Mouse (Mus musculus) neural tube, embryonic 12.5 days (tissue): ENCODE measurements around the gene Gm20388. TPM values are rescaled to one million over a fixed set of nuclear protein-coding genes. Genes with fewer than 3 reads are reported as not detected.

ENCODE experiments used
- ATAC-seq: fragments of 200-750 bp; cut with Nextera tagmentation; 2 replicates; pipeline ENCODE4 v1.8.0; 2017; ENCODE audit warnings: low read depth, mild to moderate bottlenecking, moderate TSS enrichment, moderate library complexity; ENCODE audit not compliant: low FRiP score
- H3K27ac ChIP-seq: fragments of 300-500 bp; sonication (generic); 2 replicates; pipeline ENCODE4 v1.5.1; 2016
- H3K27me3 ChIP-seq: fragments of 300-500 bp; sonication (generic); replicated peaks from 2 replicates; pipeline ENCODE4 v1.6.1; 2016; ENCODE audit warnings: mild to moderate bottlenecking
- H3K36me3 ChIP-seq: fragments of 300-500 bp; sonication (generic); 2 replicates; pipeline ENCODE4 v1.6.1; 2016; ENCODE audit warnings: mild to moderate bottlenecking
- H3K4me1 ChIP-seq: fragments of 300-500 bp; sonication (generic); 2 replicates; pipeline ENCODE4 v1.6.1; 2016
- H3K4me2 ChIP-seq: fragments of 300-500 bp; sonication (generic); replicated peaks from 2 replicates; pipeline ENCODE4 v1.6.1; 2016; ENCODE audit warnings: mild to moderate bottlenecking
- H3K4me3 ChIP-seq: fragments of 300-500 bp; sonication (generic); 2 replicates; pipeline ENCODE4 v1.5.1; 2016
- H3K9ac ChIP-seq: fragments of 300-500 bp; sonication (generic); 2 replicates; pipeline ENCODE4 v1.6.1; 2016; ENCODE audit warnings: mild to moderate bottlenecking
- H3K9me3 ChIP-seq: fragments of 300-500 bp; sonication (generic); 2 replicates; pipeline ENCODE4 v1.6.1; 2016; ENCODE audit warnings: mild to moderate bottlenecking
- WGBS: fragments of 180-500 bp; shearing (Covaris S2); methylation state at CpG from one replicate; pipeline ENCODE4 v1.1.7; 2016; 5-methylcytosine and 5-hydroxymethylcytosine counted together
- polyA plus RNA-seq: library from polyadenylated mRNA; unstranded; fragments of >200 nt; fragmentation: Nextera tagmentation; extraction: Ambion mirVana; gene quantifications from 2 replicates; pipeline ENCODE4 v1.2.1, GENCODE M21; 2016

The Gm20388 gene
- polyA plus RNA-seq, 1 experiment from 2014 or later, result not detected

DNA sequence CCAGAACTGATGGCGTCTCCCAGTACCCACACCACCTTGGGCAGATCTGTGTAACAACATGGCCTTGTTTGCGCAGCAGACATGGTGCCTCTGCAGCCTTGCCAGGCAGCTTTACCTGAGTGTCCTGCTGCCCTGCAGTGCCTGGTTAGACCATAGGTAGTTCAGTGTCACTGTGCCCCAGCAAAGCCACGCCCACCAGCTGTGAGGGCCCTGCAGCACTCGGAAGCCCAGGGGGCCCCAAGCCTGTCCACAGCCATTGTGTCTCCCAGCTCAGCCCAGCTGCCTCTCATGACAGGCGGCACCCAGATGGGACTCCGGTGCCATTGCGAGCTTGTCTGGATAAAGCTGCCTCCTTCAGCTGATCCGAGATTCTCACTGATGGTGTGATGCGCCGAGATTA lies 2380.9 kb downstream of the Gm20388 start:
- H3K27ac ChIP-seq, result no peak overlapping the region
- H3K9ac ChIP-seq, result 0 out of 2 replicates have a peak overlapping the region, but pooled peaks have one; percentile 21
- H3K4me1 ChIP-seq, result peaks cover 42% of the 10 kb centered on the region
- no peak for ATAC-seq
- no peak overlapping the region for H3K4me3 ChIP-seq
- H3K27me3 ChIP-seq, result peaks cover 4% of the 10 kb centered on the region; the same call in 1 of the 2 replicates
- H3K36me3 ChIP-seq, result no peaks in the 10 kb centered on the region
- no peaks in the 10 kb centered on the region for H3K9me3 ChIP-seq
- H3K4me2 ChIP-seq, result peak overlapping the region; percentile 14; the same call in 1 of the 2 replicates
- WGBS, result 43% methylated on average over 10 of the region's 10 CpGs

- no peaks in the 10 kb centered on the region for H3K9me3 ChIP-seq
- H3K27ac ChIP-seq, result no peak overlapping the region
- no peak for ATAC-seq
- no peak overlapping the region for H3K4me3 ChIP-seq
- H3K36me3 ChIP-seq, result no peaks in the 10 kb centered on the region
- 72% methylated on average over 10 of the region's 10 CpGs for WGBS
- no peaks in the 10 kb centered on the region for H3K27me3 ChIP-seq
- H3K4me1 ChIP-seq, result peaks cover 61% of the 10 kb centered on the region
- H3K9ac ChIP-seq, result no peak overlapping the region
- H3K4me2 ChIP-seq, result no peak overlapping the region
These were observed 2382.8 kb downstream of the Gm20388 start for GRCm38 (mm10) chr8:122293484-122293883.

GRCm38 (mm10) chr8:122294273-122294683 lies 2383.6 kb downstream of the Gm20388 start:
- Histone ChIP-seq H3K4me2 (0 out of 2 replicates have a peak overlapping the region, but pooled peaks have one; percentile 1), H3K36me3 (no peaks in the 10 kb centered on the region), H3K27ac (no peak overlapping the region), H3K4me3 (no peak overlapping the region), H3K27me3 (no peaks in the 10 kb centered on the region), H3K9me3 (no peaks in the 10 kb centered on the region), H3K9ac (no peak overlapping the region), H3K4me1 (peaks cover 64% of the 10 kb centered on the region)
- no peak for ATAC-seq
- 3% methylated on average over 7 of the region's 7 CpGs for WGBS

DNA sequence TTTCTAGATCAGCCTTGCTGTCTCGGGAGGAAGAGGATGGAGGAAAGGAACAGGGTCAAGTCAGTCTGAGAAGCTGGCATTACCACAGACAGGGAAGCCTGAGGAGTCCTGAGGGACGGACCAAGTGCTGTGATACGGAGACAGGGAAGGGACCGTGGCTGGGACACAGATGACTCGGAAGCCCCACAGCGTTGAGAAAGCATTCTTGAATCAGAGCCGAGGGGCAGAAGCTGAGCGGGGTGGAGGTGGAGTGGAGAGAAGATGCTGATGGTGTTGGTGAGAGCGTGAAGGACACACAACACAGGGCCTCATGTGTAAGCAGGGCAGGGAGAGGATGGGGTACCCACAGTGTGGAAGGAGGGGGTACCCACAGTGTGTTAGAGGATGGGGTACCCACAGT lies 2384.7 kb downstream of the Gm20388 start:
- Histone ChIP-seq H3K4me2 (no peak overlapping the region), H3K27ac (no peak overlapping the region)

DNA sequence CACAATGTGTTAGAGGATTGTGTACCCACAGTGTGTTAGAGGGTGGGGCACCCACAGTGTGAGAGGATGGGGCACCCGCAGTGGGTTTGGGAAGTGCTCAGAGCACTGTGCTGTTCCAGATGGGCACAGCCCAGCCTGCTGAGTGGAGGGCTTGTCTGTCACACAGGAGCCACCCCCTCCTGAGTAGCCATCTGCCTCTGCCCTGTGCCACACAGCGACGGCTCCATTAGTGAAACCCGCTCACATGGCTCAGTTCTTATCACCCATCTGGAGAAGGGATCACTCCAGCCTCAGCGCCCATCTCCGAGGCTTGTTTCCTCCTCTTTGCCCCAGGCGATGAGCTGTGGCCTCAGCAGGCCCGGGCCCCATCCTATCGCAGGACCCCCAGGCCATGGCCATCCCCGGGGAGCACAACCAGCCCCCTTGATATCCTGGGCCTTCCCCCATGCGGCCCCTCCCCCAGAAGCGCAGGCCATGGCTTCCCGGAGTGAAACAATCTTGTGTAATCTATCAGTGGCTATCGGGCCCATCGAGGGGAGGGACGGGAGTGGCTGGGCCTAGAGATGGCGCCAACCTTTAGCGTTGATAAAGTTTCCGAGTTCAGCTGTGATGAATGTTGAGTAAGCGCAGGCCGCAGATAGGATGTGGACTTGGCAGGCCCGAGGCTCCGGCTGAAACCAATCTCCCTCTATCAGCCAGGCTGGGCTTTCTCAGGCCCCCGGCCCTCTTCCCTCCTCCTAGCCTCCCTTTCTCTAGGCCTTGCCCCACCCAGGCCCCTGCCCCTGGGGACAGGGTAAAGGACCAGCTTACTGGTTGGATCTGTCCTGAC lies 2385.7 kb downstream of the Gm20388 start:
- H3K9me3 ChIP-seq, result no peaks in the 10 kb centered on the region
- no peaks in the 10 kb centered on the region for H3K36me3 ChIP-seq
- H3K9ac ChIP-seq, result peak overlapping the region; percentile 33; the same call in 1 of the 2 replicates
- H3K27me3 ChIP-seq, result no peaks in the 10 kb centered on the region
- WGBS, result 44% methylated on average over 24 of the region's 24 CpGs
- H3K4me1 ChIP-seq, result peaks cover 58% of the 10 kb centered on the region
- no peak overlapping the region for H3K4me2 ChIP-seq
- ATAC-seq, result peak; percentile 61; the same call in 1 of the 2 replicates
- H3K27ac ChIP-seq, result no peak overlapping the region
- no peak overlapping the region for H3K4me3 ChIP-seq

More for the DNA sequence above, 2384.7 kb downstream of the Gm20388 start:
- no peak for ATAC-seq
- H3K9ac ChIP-seq, result no peak overlapping the region
- peaks cover 64% of the 10 kb centered on the region for H3K4me1 ChIP-seq
- no peaks in the 10 kb centered on the region for H3K36me3 ChIP-seq
- WGBS, result 71% methylated on average over 9 of the region's 9 CpGs
- no peaks in the 10 kb centered on the region for H3K27me3 ChIP-seq
- H3K9me3 ChIP-seq, result no peaks in the 10 kb centered on the region
- H3K4me3 ChIP-seq, result no peak overlapping the region

DNA sequence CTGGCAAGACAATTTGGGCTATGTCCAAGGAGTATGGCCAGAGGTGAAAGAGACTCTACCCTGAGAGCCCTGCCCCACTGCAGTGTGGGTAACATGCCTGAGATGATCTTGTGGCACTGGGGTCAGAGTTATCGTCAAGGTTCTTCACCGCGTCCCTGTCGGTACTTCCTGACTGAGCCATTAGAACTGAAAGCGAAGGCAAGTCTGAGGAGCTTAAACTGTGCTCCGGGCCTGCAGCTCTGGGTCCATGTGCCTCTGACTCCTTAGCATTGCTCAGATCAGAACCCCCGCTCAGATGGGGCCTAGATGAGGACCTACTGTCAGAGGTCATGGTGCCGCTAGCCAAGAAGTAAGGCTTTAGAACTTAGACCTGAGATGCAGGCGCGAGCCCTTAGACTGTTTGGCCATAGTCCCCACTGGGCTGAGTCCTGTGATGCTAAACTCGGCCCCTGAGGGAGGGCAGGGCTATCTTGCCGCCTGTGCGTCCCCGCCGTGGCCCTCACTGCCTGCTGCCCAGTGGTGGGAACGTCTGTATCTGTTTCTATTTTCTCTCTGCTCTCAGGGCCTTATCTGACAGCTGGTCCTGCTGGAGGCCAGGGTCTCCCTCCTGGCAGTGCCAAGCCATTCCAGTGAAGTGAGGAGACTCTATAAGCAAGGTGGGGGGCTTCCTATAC lies 2389.1 kb downstream of the Gm20388 start:
- WGBS, result 65% methylated on average over 16 of the region's 16 CpGs
- peaks cover 53% of the 10 kb centered on the region for H3K4me1 ChIP-seq
- H3K27me3 ChIP-seq, result no peaks in the 10 kb centered on the region
- no peak overlapping the region for H3K9ac ChIP-seq
- no peaks in the 10 kb centered on the region for H3K36me3 ChIP-seq
- H3K4me3 ChIP-seq, result no peak overlapping the region
- no peak for ATAC-seq
- H3K9me3 ChIP-seq, result no peaks in the 10 kb centered on the region
- no peak overlapping the region for H3K4me2 ChIP-seq
- H3K27ac ChIP-seq, result no peak overlapping the region

- no peaks in the 10 kb centered on the region for H3K27me3 ChIP-seq
- peaks cover 39% of the 10 kb centered on the region for H3K4me1 ChIP-seq
- H3K9me3 ChIP-seq, result no peaks in the 10 kb centered on the region
- no peak overlapping the region for H3K4me2 ChIP-seq
- no peak overlapping the region for H3K27ac ChIP-seq
- ATAC-seq, result no peak
- H3K36me3 ChIP-seq, result no peaks in the 10 kb centered on the region
- WGBS, result 73% methylated on average over 13 of the region's 13 CpGs
- H3K9ac ChIP-seq, result no peak overlapping the region
- H3K4me3 ChIP-seq, result no peak overlapping the region
These were observed 2390.4 kb downstream of the Gm20388 start for GRCm38 (mm10) chr8:122301081-122301480.

DNA sequence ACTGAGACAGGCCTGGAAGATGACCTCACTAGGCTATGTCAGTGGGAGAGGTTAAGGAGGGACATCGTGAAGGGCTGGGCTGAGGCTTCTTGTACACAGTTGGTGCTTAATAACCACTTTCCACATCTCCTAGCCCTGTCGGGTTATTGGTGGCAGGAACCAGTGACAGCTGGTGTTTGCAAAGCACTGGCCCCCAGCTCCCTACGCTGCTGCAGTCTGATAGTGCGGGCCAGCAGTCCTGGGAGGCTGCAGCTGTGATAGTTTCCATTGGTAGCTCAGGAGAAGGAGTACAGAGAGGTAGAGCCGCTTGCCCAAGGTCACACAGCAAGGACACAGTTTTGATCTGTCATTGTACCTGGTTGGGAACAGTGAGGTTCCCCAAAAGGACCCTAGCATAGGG lies 2391.2 kb downstream of the Gm20388 start:
- Histone ChIP-seq H3K4me2 (no peak overlapping the region), H3K9me3 (no peaks in the 10 kb centered on the region), H3K27me3 (no peaks in the 10 kb centered on the region), H3K4me3 (no peak overlapping the region), H3K9ac (no peak overlapping the region), H3K4me1 (peaks cover 38% of the 10 kb centered on the region), H3K27ac (no peak overlapping the region), H3K36me3 (no peaks in the 10 kb centered on the region)
- no peak for ATAC-seq
- 74% methylated on average over 5 of the region's 5 CpGs for WGBS

- H3K27ac ChIP-seq, result no peak overlapping the region
- H3K4me2 ChIP-seq, result no peak overlapping the region
- no peaks in the 10 kb centered on the region for H3K27me3 ChIP-seq
- no peaks in the 10 kb centered on the region for H3K36me3 ChIP-seq
- H3K9ac ChIP-seq, result no peak overlapping the region
- no peak for ATAC-seq
- H3K4me1 ChIP-seq, result peaks cover 30% of the 10 kb centered on the region
- H3K9me3 ChIP-seq, result no peaks in the 10 kb centered on the region
- H3K4me3 ChIP-seq, result no peak overlapping the region
- WGBS, result 69% methylated on average over 6 of the region's 6 CpGs
These were observed 2392.8 kb downstream of the Gm20388 start for GRCm38 (mm10) chr8:122303451-122303850.

DNA sequence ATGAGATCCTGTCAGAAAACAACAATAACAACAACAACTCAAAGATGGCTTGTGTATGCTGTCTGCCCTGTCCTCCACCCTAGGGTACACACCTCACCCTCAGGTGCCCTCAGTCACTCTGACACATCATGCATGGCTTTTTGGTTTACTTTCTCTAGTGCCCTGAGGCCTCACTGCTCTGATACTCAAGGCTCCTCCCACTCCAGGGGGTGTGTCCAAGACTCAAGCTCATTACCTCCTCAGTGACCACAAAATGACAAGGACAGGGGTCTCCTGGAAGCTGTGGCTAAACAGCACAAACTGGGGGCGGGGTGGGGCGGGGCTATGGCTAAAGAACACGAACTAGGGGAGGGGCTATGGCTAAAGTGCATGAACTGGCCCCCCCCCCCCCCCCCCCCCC lies 2393.4 kb downstream of the Gm20388 start:
- Histone ChIP-seq H3K4me2 (no peak overlapping the region), H3K4me3 (no peak overlapping the region), H3K36me3 (no peaks in the 10 kb centered on the region), H3K27ac (no peak overlapping the region), H3K9ac (no peak overlapping the region), H3K9me3 (no peaks in the 10 kb centered on the region), H3K4me1 (peaks cover 27% of the 10 kb centered on the region), H3K27me3 (no peaks in the 10 kb centered on the region)
- ATAC-seq, result no peak
- WGBS, result 20% methylated on average over 3 of the region's 3 CpGs

GRCm38 (mm10) chr8:122306660-122307399 lies 2396.2 kb downstream of the Gm20388 start:
- H3K4me2 ChIP-seq, result no peak overlapping the region
- no peaks in the 10 kb centered on the region for H3K9me3 ChIP-seq
- H3K27ac ChIP-seq, result no peak overlapping the region
- no peaks in the 10 kb centered on the region for H3K36me3 ChIP-seq
- no peaks in the 10 kb centered on the region for H3K27me3 ChIP-seq
- ATAC-seq, result 0 out of 2 replicates have a peak, but pooled peaks have one; percentile 34
- H3K9ac ChIP-seq, result no peak overlapping the region
- WGBS, result 73% methylated on average over 26 of the region's 26 CpGs
- H3K4me1 ChIP-seq, result peaks cover 26% of the 10 kb centered on the region
- H3K4me3 ChIP-seq, result no peak overlapping the region

DNA sequence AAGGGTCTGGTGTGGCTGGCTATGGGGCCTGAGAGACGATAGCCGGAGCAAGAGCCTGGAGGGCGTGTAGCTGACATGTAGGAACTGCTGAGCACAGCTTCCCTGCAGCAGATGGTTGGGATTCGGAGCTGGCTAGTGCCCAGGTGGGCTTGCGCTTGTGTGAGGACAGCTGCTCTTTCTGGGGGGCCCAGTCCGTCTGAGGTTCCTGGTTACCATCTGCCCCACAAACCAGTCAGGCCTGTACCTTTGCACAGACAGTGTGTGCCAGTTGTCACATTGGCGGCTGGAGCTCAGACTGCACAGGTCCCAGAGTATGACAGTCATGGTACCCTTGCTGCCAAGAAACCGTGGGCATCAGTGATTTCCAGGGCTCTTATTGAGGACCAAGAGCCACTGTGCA lies 2397.2 kb downstream of the Gm20388 start:
- no peak for ATAC-seq
- H3K27ac ChIP-seq, result no peak overlapping the region; the same call in 1 of the 2 replicates
- 69% methylated on average over 8 of the region's 8 CpGs for WGBS

More for the DNA sequence above, 2397.2 kb downstream of the Gm20388 start:
- Histone ChIP-seq H3K4me1 (peaks cover 16% of the 10 kb centered on the region), H3K27me3 (no peaks in the 10 kb centered on the region), H3K36me3 (no peaks in the 10 kb centered on the region), H3K4me3 (no peak overlapping the region), H3K9me3 (no peaks in the 10 kb centered on the region), H3K4me2 (no peak overlapping the region), H3K9ac (no peak overlapping the region)
